ENCODE assay signal across 8 mouse cellular contexts in the genomic region with DNA sequence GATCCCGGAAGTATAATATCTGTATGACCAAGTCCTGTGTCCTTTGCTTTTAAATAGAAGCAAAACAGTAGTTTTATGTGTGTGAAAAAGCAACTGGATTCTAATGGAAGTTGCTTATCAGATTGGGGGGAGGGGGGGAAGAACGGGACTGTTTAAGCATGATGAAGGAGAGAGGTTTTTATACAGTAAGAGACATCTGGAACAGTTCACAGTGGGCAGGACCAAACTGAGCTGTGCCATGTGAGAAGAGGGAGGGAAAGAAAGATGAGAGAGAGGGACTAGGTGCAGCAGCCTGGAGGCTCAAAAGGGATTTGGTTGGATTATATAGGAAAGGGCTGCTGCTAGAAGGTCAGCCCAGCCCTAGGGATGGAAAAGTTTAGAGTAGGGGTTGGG. TPM values are rescaled to one million over a fixed set of nuclear protein-coding genes. Genes with fewer than 3 reads are reported as not detected.
DNase-seq lines count a peak whose midpoint lies in the region; ATAC-seq and TF ChIP-seq lines count a peak whose summit lies in the region.

No protein-coding gene starts in this region.

- ATAC-seq in kidney, embryonic 14.5 days (ENCODE audit: low FRiP score, low TSS enrichment) = peak; percentile 79
- ATAC-seq in forebrain, postnatal 0 days = peak; percentile 72
- peak; percentile 73 for ATAC-seq in liver, embryonic 15.5 days (ENCODE audit: insufficient read depth)

- peak overlapping the region; percentile 52; the same call in 1 of the 2 replicates for H3K9ac ChIP-seq in kidney, embryonic 14.5 days (ENCODE audit: low read depth, low read length)
- peak overlapping the region; percentile 77 for H3K9ac ChIP-seq in forebrain, postnatal 0 days
- H3K9ac ChIP-seq in liver, embryonic 15.5 days = peak overlapping the region; percentile 94

- 2% methylated on average over 2 of the region's 2 CpGs for WGBS in kidney, embryonic 14.5 days
- WGBS in bone marrow, adult 2 months = 0% methylated on average over 2 of the region's 2 CpGs
- 0% methylated on average over 2 of the region's 2 CpGs for WGBS in forebrain, postnatal 0 days
- under 1% methylated on average over 2 of the region's 2 CpGs for WGBS in liver, embryonic 15.5 days (ENCODE audit: insufficient replicate concordance)

- no peak overlapping the region for H3K27ac ChIP-seq in kidney, embryonic 14.5 days (ENCODE audit: low read depth, low read length)
- H3K27ac ChIP-seq in bone marrow, adult 2 months (ENCODE audit: control insufficient read depth, insufficient read depth, low read depth, low read length, poor library complexity) = peak overlapping the region; percentile 74
- peak overlapping the region; percentile 77 for H3K27ac ChIP-seq in forebrain, postnatal 0 days (ENCODE audit: low read depth, low read length)
- peak overlapping the region; percentile 94 for H3K27ac ChIP-seq in liver, embryonic 15.5 days (replicated peaks)

- no peaks in the 10 kb centered on the region for H3K36me3 ChIP-seq in kidney, embryonic 14.5 days (ENCODE audit: control insufficient read depth, insufficient read depth, low read length)
- no peaks in the 10 kb centered on the region for H3K36me3 ChIP-seq in forebrain, postnatal 0 days (ENCODE audit: insufficient read depth)
- peaks cover 15% of the 10 kb centered on the region for H3K36me3 ChIP-seq in liver, embryonic 15.5 days (replicated peaks)

- no peaks in the 10 kb centered on the region for H3K9me3 ChIP-seq in kidney, embryonic 14.5 days (ENCODE audit: control insufficient read depth, low read length)
- no peaks in the 10 kb centered on the region for H3K9me3 ChIP-seq in forebrain, postnatal 0 days (ENCODE audit: low read length)
- H3K9me3 ChIP-seq in liver, embryonic 15.5 days (replicated peaks) = no peaks in the 10 kb centered on the region

- H3K4me2 ChIP-seq in kidney, embryonic 14.5 days (replicated peaks; ENCODE audit: low read depth, low read length) = peak overlapping the region; percentile 63
- H3K4me2 ChIP-seq in forebrain, postnatal 0 days (ENCODE audit: low read depth) = peak overlapping the region; percentile 71
- peak overlapping the region; percentile 73 for H3K4me2 ChIP-seq in liver, embryonic 15.5 days

- no peaks in the 10 kb centered on the region for H3K4me1 ChIP-seq in kidney, embryonic 14.5 days (ENCODE audit: control insufficient read depth, insufficient read depth, low read length)
- H3K4me1 ChIP-seq in bone marrow, adult 2 months (ENCODE audit: control insufficient read depth, insufficient read depth, low read length) = no peaks in the 10 kb centered on the region; the same call in 1 of the 2 replicates
- no peaks in the 10 kb centered on the region for H3K4me1 ChIP-seq in forebrain, postnatal 0 days (ENCODE audit: insufficient read depth)
- peaks cover 12% of the 10 kb centered on the region for H3K4me1 ChIP-seq in liver, embryonic 15.5 days (replicated peaks)

- no peak for TF ChIP-seq POLR2A in bone marrow, adult 2 months (IDR thresholded peaks at IDR 0.05; ENCODE audit: borderline replicate concordance, control insufficient read depth, low read depth, low read length)

- no peak for DNase-seq in kidney, postnatal 14 days
- DNase-seq in forebrain, postnatal 0 days = no peak
- DNase-seq in MN1 (ENCODE audit: low spot score) = no peak
- DNase-seq in ovary, adult 18-20 months (ENCODE audit: low spot score) = no peak
- no peak for DNase-seq in adrenal gland, adult 8-10 months

- no peaks in the 10 kb centered on the region for H3K27me3 ChIP-seq in kidney, embryonic 14.5 days (ENCODE audit: control insufficient read depth, insufficient read depth, low read length)
- H3K27me3 ChIP-seq in forebrain, postnatal 0 days (ENCODE audit: insufficient read depth, low read length) = no peaks in the 10 kb centered on the region
- no peaks in the 10 kb centered on the region for H3K27me3 ChIP-seq in liver, embryonic 15.5 days

- H3K4me3 ChIP-seq in kidney, embryonic 14.5 days (ENCODE audit: low read length) = peak overlapping the region; percentile 48
- H3K4me3 ChIP-seq in bone marrow, adult 2 months (replicated peaks; ENCODE audit: control insufficient read depth, low read depth, low read length) = peak overlapping the region; percentile 58
- peak overlapping the region; percentile 70 for H3K4me3 ChIP-seq in forebrain, postnatal 0 days (ENCODE audit: low read depth, low read length)
- peak overlapping the region; percentile 86 for H3K4me3 ChIP-seq in liver, embryonic 15.5 days (replicated peaks)

- TF ChIP-seq CTCF in bone marrow, adult 2 months (IDR thresholded peaks at IDR 0.05; ENCODE audit: control insufficient read depth, insufficient read depth, low read length) = no peak
- TF ChIP-seq CTCF in forebrain, postnatal 0 days (IDR thresholded peaks at IDR 0.05; ENCODE audit: low read depth) = no peak

RNA-seq across cellular contexts. Expression of a gene that starts 0.5 kb away (rescaled TPM):
- polyA plus RNA-seq in kidney, embryonic 14.5 days (2014; fragmentation: Nextera tagmentation; extraction: Ambion mirVana) = 14.2 and 17.1 TPM in 2 replicates
- polyA plus RNA-seq in bone marrow, adult 2 months (2011; ENCODE audit: insufficient read depth, insufficient read length, low replicate concordance, missing spikeins) = 14.8 and 15.8 TPM in 2 replicates
- total RNA-seq in forebrain, postnatal 0 days (2014; rRNA removed) = 18.1 and 27.8 TPM in 2 replicates
- polyA plus RNA-seq in forebrain, postnatal 0 days (2015; fragmentation: Nextera tagmentation; extraction: Ambion mirVana) = 21.9 and 28.4 TPM in 2 replicates
- 87.4 and 96.8 TPM in 2 replicates for polyA plus RNA-seq in liver, embryonic 15.5 days (2015; fragmentation: Nextera tagmentation; extraction: Ambion mirVana)
- total RNA-seq in adrenal gland, adult 8-10 months (2022) = 10 to 100 TPM in 3 of 4 experiments, 1 to 10 TPM in 1; 8.8 to 13.6 (median 12.7) TPM

RNA-seq across cellular contexts. Expression of a gene that starts 32.5 kb away (rescaled TPM):
- 13.9 and 14.9 TPM in 2 replicates for polyA plus RNA-seq in kidney, embryonic 14.5 days (2014; fragmentation: Nextera tagmentation; extraction: Ambion mirVana)
- polyA plus RNA-seq in bone marrow, adult 2 months (2011; ENCODE audit: insufficient read depth, insufficient read length, low replicate concordance, missing spikeins) = 14.9 and 24.8 TPM in 2 replicates
- total RNA-seq in forebrain, postnatal 0 days (2014; rRNA removed) = 9.7 and 13.7 TPM in 2 replicates
- 8.6 and 9.1 TPM in 2 replicates for polyA plus RNA-seq in forebrain, postnatal 0 days (2015; fragmentation: Nextera tagmentation; extraction: Ambion mirVana)
- polyA plus RNA-seq in liver, embryonic 15.5 days (2015; fragmentation: Nextera tagmentation; extraction: Ambion mirVana) = 5.9 and 7.2 TPM in 2 replicates
- 10 to 100 TPM; 79.4 to 90.7 (median 82.3) TPM for total RNA-seq in adrenal gland, adult 8-10 months (2022)
